Mouse (Mus musculus): ENCODE results near the gene Ryr2.

GRCm38 (mm10) chr13:11869971-11870370 lies 236.8 kb downstream of the Ryr2 start:
- TF ChIP-seq CTCF (IDR thresholded peaks at IDR 0.05; ENCODE audit: low read depth, low read length) (no peak), TAL1 (conservative IDR thresholded peaks at IDR 0.05; ENCODE audit: low read depth, low read length) (no peak)

All from G1E (cell line).